Mouse (Mus musculus): Measurements from ENCODE around the gene Cnot6l. TPM values are rescaled to one million over a fixed set of nuclear protein-coding genes. Genes with fewer than 3 reads are reported as not detected.

Cnot6l gene
- total RNA-seq, 1 experiment from 2014 or later = 102 TPM

DNA sequence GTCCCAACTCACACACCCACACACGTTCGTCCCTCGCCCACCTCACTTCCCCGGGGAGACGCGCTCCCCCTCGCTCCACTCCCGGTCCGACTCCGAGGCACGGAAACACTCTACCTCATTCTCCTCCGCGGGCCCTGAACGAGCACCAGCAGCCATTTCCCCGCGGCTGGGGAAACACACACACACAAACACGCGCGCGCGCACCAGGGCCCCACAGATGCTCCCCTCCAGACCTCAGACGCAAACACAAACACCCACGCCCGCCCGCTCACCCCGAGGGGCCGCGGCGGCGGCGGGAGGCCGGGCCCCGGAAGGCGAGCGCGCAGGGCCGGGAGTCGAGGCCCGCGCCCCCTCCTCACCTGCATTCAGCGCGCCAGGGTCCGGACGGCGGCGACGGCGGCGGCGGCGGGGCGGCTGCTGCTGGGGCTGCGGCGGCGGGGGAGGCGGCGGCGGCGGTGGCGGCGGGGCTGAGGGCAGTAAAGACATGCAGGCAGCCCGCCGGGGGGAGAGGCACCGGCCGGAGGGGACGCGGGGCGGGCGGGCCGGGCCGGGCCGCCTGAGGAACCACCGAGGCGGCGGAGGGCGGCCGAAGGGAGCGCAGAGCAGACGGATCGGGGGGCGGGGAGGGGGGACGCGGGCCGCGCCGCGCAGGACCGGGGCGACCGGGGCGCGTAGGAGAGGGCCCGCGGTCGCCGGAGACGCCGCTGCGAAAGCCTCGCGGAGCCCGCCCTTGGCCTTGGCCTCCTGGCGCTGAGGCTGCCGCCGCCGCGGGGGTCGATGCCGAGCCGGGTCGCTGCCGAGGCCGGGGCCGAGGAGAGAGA, 2.2 kb downstream of the Cnot6l start:
- DNase-seq = peak; percentile 61

DNA sequence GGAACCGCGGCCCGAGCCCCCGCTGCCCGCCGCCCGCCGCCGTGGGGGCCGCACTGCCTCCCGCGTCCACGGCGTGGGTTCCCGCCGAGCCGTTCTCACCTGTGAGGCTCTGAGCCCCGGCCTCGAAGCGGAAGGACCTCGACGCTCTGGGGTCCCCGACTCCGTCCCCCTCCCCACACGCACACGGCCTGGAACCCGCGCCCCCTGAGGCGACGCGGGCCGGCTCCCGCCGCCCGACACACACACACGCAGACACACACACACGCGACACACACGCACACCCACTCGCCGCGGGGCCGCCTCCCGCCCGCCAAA, 2.8 kb downstream of the Cnot6l start:
- peak; percentile 29 for DNase-seq

- peak; percentile 4 for DNase-seq
These were observed 3.3 kb downstream of the Cnot6l start for GRCm38 (mm10) chr5:96160467-96161262.

GRCm38 (mm10) chr5:96142351-96142750, 21.6 kb downstream of the Cnot6l start:
- DNase-seq = no peak

GRCm38 (mm10) chr5:96130683-96131082, 33.3 kb downstream of the Cnot6l start:
- DNase-seq = no peak

DNA sequence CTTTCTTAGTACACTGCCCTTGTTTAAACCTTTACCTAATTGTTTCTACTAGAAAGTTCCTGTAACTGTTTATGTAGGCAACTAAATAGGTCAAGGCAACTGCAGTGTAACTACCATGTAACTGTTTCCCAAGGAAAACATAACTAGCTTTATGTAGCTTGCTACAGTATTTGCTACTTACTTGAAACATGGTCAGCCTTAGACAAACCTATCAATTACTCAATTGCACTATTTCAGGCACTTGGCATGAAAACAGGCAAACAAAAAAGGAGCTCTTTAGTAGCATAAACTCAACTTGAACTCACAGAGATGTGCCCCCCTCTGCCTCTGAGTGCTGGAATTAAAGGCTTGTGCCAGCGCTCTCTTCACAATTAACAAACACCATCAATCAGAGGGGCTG, 37.1 kb downstream of the Cnot6l start:
- no peak for DNase-seq

GRCm38 (mm10) chr5:96114943-96115342, 49.0 kb downstream of the Cnot6l start:
- DNase-seq = no peak

DNA sequence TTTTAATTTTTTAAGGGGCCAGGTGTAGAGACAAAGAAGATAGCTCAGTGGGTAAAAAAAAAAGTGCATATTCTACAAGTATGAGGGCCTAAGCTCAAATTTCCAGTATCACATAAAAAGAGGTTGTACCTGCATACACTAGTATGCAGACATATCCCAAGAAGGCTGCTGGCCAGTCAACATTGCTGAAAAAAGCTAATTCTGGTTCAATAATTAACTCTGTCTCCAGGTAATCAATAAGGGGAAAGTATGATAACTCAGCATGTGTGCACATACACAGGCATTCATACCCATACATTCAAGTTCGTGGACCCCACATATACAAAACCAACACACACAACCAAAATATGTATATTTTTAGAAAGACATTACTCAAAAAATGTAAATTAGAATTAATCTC, 59.3 kb downstream of the Cnot6l start:
- DNase-seq = no peak

GRCm38 (mm10) chr5:96091468-96091867, 72.5 kb downstream of the Cnot6l start:
- no peak for DNase-seq

- DNase-seq = no peak
These were observed 78.6 kb downstream of the Cnot6l start for GRCm38 (mm10) chr5:96085324-96085723.

GRCm38 (mm10) chr5:96079026-96079425, 84.9 kb downstream of the Cnot6l start:
- no peak for DNase-seq

DNA sequence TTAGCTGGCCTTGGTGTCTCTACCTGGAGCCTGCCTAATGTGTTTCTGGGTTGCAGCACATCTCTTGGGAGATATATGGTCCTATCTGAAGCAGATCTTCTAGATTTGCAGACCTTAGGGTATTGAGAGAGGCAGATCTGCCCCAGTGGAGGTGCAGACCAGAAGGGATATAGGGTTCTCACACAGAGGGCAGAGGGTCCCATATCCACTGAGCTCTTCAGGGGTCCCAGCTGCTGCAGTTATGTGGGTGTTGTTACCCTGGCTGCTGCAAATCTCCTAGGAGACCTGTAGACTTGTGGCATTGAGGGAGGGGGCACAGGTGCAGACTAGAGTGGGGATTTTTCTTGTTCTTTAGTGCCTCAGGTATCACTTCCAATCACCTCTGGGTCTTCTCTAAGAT, 98.4 kb downstream of the Cnot6l start:
- no peak for DNase-seq

GRCm38 (mm10) chr5:96042492-96042891, 121.5 kb downstream of the Cnot6l start:
- no peak for DNase-seq

GRCm38 (mm10) chr5:96041507-96042104, 122.4 kb downstream of the Cnot6l start:
- DNase-seq = no peak

- no peak for DNase-seq
These were observed 124.7 kb downstream of the Cnot6l start for GRCm38 (mm10) chr5:96039188-96039840.

GRCm38 (mm10) chr5:96037684-96038121, 126.3 kb downstream of the Cnot6l start:
- no peak for DNase-seq

DNA sequence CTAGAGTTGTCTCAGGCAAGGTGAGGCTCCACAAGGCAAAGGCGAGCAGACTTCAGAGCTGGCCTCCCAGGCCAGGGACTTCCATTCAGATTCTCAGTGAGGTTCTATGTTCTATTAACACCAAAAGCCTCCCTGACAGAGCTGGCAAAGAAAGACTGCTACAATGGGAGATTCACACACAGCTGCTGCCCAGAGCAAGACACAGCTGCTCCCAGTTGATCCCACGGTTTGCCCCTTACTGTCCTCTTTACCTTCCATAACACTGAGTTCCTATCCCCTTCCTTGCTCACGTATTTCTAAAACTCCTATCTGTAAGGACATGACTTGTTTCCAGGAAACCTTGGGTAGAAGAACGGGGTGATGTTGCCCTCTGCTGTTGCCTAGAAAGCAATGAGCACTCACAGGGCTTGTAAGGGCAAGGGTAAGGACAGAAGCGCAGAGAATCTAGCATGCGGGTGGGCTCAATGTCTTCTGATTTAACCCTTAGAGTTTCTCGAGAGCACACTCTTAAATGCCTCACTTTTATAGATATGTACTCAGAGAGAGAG, 127.8 kb downstream of the Cnot6l start:
- DNase-seq = no peak

- DNase-seq = no peak
These were observed 129.9 kb downstream of the Cnot6l start for GRCm38 (mm10) chr5:96034101-96034500.

DNA sequence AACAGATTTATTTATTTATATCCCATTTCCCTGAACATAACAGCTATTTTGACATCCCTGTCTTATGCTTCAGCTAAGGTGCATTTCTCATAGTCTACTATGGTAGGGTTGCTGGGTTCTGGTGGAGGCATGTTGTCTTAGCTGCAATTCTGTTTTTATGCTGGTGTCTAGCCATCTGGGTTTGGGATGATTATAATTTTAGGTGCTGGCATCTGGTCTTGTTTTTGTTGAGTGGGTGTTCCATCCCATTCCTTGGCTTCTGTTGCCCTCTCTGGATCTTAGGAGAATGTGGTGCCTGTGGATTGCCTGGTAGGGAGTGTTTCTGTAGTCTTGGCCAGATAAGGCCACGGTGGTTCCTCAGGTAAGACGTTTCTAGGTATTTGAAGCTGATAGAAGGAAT, 134.2 kb downstream of the Cnot6l start:
- DNase-seq = no peak

All from adrenal gland, postnatal 25 days (tissue).